Mouse (Mus musculus): ENCODE data around the gene Tmem254b. TPM values are rescaled to one million over a fixed set of nuclear protein-coding genes. Genes with fewer than 3 reads are reported as not detected.
A peak's percentile ranks its signal among the peaks of the same experiment; 100 is the strongest.
"Not testable (repeated sequence)": the region's sequence is repeated elsewhere in the genome, so short reads cannot be mapped to it uniquely, and the experiment has no call there.

The Tmem254b gene
- polyA plus RNA-seq, 1 experiment from 2014 or later = 56.8 TPM

DNA sequence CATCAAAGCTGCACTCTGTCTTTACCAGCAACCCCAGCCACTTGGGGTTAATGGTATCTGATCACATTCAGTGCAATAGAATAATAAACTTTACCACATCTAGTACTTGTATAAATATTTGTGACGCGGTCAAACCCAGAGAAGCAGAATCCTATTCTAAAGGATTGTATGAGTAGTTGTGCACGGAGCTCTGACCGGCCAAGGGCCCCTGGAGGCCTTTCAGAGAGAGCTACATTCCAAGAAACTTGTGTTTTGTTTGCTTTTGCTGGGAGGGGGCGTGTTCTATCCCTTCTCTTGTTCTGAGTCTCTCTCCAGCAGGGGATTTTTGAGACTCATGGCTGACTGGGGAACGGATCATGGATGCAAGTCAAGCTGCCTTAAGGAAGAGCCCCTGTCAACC lies 31.8 kb downstream of the Tmem254b start:
- H3K4me2 ChIP-seq (replicated peaks; ENCODE audit: low read depth); H3K27me3 ChIP-seq (replicated peaks; ENCODE audit: control insufficient read depth, insufficient read depth, low read length); H3K9me3 ChIP-seq (ENCODE audit: control insufficient read depth); H3K4me1 ChIP-seq (replicated peaks; ENCODE audit: control insufficient read depth, insufficient read depth, low read length); H3K4me3 ChIP-seq (ENCODE audit: low read depth, low read length); H3K27ac ChIP-seq (ENCODE audit: low read depth, low read length); ATAC-seq; H3K9ac ChIP-seq (ENCODE audit: low read depth, low read length); H3K36me3 ChIP-seq (ENCODE audit: control insufficient read depth, insufficient read depth): not testable (repeated sequence)
- WGBS = no CpG with 5 or more reads among the region's 6 CpGs

DNA sequence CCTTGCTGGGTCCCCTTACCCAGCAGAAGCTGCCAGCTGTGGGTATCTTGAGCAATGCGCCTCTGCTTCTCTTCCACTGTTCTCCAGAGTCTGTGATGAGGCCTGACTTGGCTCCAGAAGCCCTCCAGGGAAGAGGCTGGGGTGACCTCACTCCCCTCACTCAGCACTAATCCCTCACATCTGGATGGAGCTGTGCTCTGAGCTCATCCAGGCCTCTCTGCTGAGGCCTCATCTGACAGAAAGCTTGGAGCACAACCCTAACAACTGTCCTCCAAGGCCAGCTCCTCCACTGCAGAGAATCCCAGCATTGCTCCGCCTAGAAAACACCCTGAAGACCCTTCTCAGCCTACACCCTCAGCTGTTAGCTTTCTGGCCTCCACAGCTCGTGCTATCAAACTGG lies 32.9 kb downstream of the Tmem254b start:
- peak; percentile 25; the same call in 1 of the 2 replicates for ATAC-seq
- not testable (repeated sequence) for H3K9ac ChIP-seq (ENCODE audit: low read depth, low read length); H3K27me3 ChIP-seq (replicated peaks; ENCODE audit: control insufficient read depth, insufficient read depth, low read length); H3K4me3 ChIP-seq (ENCODE audit: low read depth, low read length); H3K4me1 ChIP-seq (replicated peaks; ENCODE audit: control insufficient read depth, insufficient read depth, low read length); H3K27ac ChIP-seq (ENCODE audit: low read depth, low read length); H3K9me3 ChIP-seq (ENCODE audit: control insufficient read depth); H3K36me3 ChIP-seq (ENCODE audit: control insufficient read depth, insufficient read depth); H3K4me2 ChIP-seq (replicated peaks; ENCODE audit: low read depth)
- no CpG with 5 or more reads among the region's 3 CpGs for WGBS

DNA sequence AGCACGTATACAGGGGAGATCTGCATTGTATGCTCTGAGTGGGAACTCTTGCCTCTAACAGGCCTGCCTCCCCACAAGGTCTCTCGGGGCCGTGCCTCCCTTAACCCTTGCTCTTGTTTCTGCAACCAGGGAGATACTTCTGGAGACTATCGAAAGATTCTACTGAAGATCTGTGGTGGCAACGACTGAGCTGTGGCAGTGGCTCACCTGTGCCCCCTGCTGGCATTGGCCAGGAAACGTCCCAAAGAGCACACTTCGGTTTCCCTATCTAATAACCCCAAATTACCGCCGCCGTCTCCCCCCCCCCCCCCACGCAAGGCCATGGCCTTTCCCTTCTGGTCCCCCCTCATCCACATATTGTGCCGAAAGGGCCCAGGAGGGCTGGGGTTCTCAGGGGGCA lies 41.6 kb downstream of the Tmem254b start:
- not testable (repeated sequence) for H3K4me1 ChIP-seq (replicated peaks; ENCODE audit: control insufficient read depth, insufficient read depth, low read length); H3K4me2 ChIP-seq (replicated peaks; ENCODE audit: low read depth); H3K27ac ChIP-seq (ENCODE audit: low read depth, low read length); H3K9ac ChIP-seq (ENCODE audit: low read depth, low read length); H3K4me3 ChIP-seq (ENCODE audit: low read depth, low read length); H3K36me3 ChIP-seq (ENCODE audit: control insufficient read depth, insufficient read depth); H3K27me3 ChIP-seq (replicated peaks; ENCODE audit: control insufficient read depth, insufficient read depth, low read length); ATAC-seq; H3K9me3 ChIP-seq (ENCODE audit: control insufficient read depth)
- no CpG with 5 or more reads among the region's 12 CpGs for whole genome bisulfite sequencing

DNA sequence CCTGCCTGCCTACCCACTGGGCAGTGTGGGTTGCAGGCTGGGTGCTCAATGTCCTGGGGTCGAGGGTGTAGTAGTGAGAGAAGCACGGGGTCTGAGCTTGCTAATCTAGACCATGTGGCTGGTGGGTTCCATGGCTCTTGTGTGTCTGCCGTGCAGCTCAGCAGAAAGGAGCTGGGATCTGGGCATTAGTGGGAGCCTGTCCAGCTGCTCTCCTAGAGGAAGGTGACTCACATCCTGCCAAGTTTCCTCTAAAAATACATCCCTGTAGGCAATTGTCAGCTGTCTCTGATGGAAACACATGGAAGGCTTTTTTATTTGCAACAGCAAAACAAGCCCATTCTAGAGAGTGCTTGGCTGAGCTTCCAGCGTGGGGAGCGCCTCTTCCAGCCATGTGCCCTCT lies 44.4 kb downstream of the Tmem254b start:
- not testable (repeated sequence) for H3K4me2 ChIP-seq (replicated peaks; ENCODE audit: low read depth); H3K9ac ChIP-seq (ENCODE audit: low read depth, low read length); H3K27ac ChIP-seq (ENCODE audit: low read depth, low read length); ATAC-seq; H3K27me3 ChIP-seq (replicated peaks; ENCODE audit: control insufficient read depth, insufficient read depth, low read length); H3K9me3 ChIP-seq (ENCODE audit: control insufficient read depth); H3K36me3 ChIP-seq (ENCODE audit: control insufficient read depth, insufficient read depth); H3K4me3 ChIP-seq (ENCODE audit: low read depth, low read length); H3K4me1 ChIP-seq (replicated peaks; ENCODE audit: control insufficient read depth, insufficient read depth, low read length)
- no CpG with 5 or more reads among the region's 5 CpGs for WGBS

DNA sequence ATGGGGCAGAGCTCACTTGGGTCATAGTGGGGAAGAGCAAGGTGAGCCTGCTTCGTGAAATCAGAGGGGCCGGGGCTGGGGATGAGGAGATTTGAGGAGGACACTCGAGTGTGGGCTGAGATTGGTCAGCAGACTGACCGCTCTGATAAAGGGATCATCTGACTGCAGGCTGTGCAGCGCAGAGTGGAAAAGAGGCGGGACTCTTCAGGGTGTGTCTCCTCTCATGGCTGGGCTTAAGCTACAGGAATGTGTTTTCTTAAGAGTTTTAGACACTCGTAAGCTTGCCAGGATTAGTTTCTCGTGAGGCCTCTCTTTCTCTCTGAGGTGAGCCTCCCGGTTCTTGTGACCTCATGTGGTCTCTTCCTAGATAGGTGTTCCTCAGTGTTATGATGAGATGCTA lies 45.7 kb downstream of the Tmem254b start:
- H3K27ac ChIP-seq (ENCODE audit: low read depth, low read length); H3K36me3 ChIP-seq (ENCODE audit: control insufficient read depth, insufficient read depth); H3K4me1 ChIP-seq (replicated peaks; ENCODE audit: control insufficient read depth, insufficient read depth, low read length); H3K9me3 ChIP-seq (ENCODE audit: control insufficient read depth); H3K9ac ChIP-seq (ENCODE audit: low read depth, low read length); H3K4me2 ChIP-seq (replicated peaks; ENCODE audit: low read depth); ATAC-seq; H3K27me3 ChIP-seq (replicated peaks; ENCODE audit: control insufficient read depth, insufficient read depth, low read length); H3K4me3 ChIP-seq (ENCODE audit: low read depth, low read length): not testable (repeated sequence)
- no CpG with 5 or more reads among the region's 9 CpGs for WGBS

DNA sequence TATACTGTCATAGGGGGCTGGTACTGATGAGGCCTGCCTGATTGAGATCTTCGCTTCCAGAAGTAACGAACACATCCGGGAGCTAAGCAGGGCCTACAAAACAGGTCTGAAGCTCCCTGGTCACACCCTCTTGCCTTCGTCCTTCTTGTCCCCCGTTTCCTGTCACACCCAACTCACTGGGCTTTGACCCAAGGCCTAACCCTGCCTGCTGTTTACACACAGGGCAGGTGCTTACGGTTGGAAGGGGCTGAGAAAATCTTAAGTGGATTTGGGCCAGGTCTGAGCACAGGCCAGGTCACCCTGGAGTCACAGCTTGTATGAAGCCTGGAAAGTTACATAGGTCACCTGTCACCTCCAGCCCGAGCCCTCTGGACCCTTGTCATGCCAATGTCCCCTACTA lies 50.8 kb downstream of the Tmem254b start:
- H3K9me3 ChIP-seq (ENCODE audit: control insufficient read depth); ATAC-seq; H3K27me3 ChIP-seq (replicated peaks; ENCODE audit: control insufficient read depth, insufficient read depth, low read length); H3K4me2 ChIP-seq (replicated peaks; ENCODE audit: low read depth); H3K4me3 ChIP-seq (ENCODE audit: low read depth, low read length); H3K36me3 ChIP-seq (ENCODE audit: control insufficient read depth, insufficient read depth); H3K9ac ChIP-seq (ENCODE audit: low read depth, low read length); H3K27ac ChIP-seq (ENCODE audit: low read depth, low read length); H3K4me1 ChIP-seq (replicated peaks; ENCODE audit: control insufficient read depth, insufficient read depth, low read length): not testable (repeated sequence)
- no CpG with 5 or more reads among the region's 7 CpGs for WGBS

Other genes starting within 250 kb of the Tmem254b start
- 0.10 and 0.64 TPM in 2 replicates for gene Duxbl1, start 228.5 kb downstream of the Tmem254b start, polyA plus RNA-seq (2015; fragmentation: Nextera tagmentation; extraction: Ambion mirVana)
- gene Gm9780, start 164.3 kb downstream of the Tmem254b start, polyA plus RNA-seq (2015; fragmentation: Nextera tagmentation; extraction: Ambion mirVana) = 25.3 and 26.1 TPM in 2 replicates
- gene Tmem254c, start 139.7 kb downstream of the Tmem254b start, polyA plus RNA-seq (2015; fragmentation: Nextera tagmentation; extraction: Ambion mirVana) = 57.1 and 57.3 TPM in 2 replicates
- gene Cphx2, start 125.5 kb downstream of the Tmem254b start, polyA plus RNA-seq (2015; fragmentation: Nextera tagmentation; extraction: Ambion mirVana) = not detected in 2 replicates
- 0.14 TPM in 1 of 2 replicates, not detected in the other for gene Cphx3, start 124.7 kb downstream of the Tmem254b start, polyA plus RNA-seq (2015; fragmentation: Nextera tagmentation; extraction: Ambion mirVana)
- 0.72 TPM in 1 of 2 replicates, not detected in the other for gene Duxbl2, start 88.7 kb downstream of the Tmem254b start, polyA plus RNA-seq (2015; fragmentation: Nextera tagmentation; extraction: Ambion mirVana)
- gene Plac9b, start 24.6 kb downstream of the Tmem254b start, polyA plus RNA-seq (2015; fragmentation: Nextera tagmentation; extraction: Ambion mirVana) = 27.3 and 35.4 TPM in 2 replicates
- gene Duxbl3, start 50.9 kb upstream of the Tmem254b start, polyA plus RNA-seq (2015; fragmentation: Nextera tagmentation; extraction: Ambion mirVana) = 0.24 and 0.87 TPM in 2 replicates

All from intestine, postnatal 0 days (tissue).